Mouse (Mus musculus) MN1 (cell line): ENCODE data around the gene C1qtnf6.
A peak's percentile ranks its signal among the peaks of the same experiment; 100 is the strongest.

Source experiments
- DNase-seq: peaks from one replicate; pipeline ENCODE4 v3.0.0-alpha.2; 2016; ENCODE audit warnings: low spot score

Gene C1qtnf6

GRCm38 (mm10) chr15:78530671-78531450 lies at the start of gene C1qtnf6:
C1qtnf6 (minus strand) TSS chr15:78531416.
- DNase-seq: peak; percentile 63

- no peak for DNase-seq
Measured at GRCm38 (mm10) chr15:78576284-78576810, 45.1 kb upstream of the C1qtnf6 start.

GRCm38 (mm10) chr15:78572658-78573397 lies 41.6 kb upstream of the C1qtnf6 start, which contains the start of gene Rac2:
Rac2 (minus strand) TSS chr15:78572783.
- DNase-seq: no peak

GRCm38 (mm10) chr15:78572270-78572600 lies 41.0 kb upstream of the C1qtnf6 start:
- no peak for DNase-seq

GRCm38 (mm10) chr15:78571554-78572269 lies 40.5 kb upstream of the C1qtnf6 start:
- peak; percentile 43 for DNase-seq

GRCm38 (mm10) chr15:78570170-78570569 lies 39.0 kb upstream of the C1qtnf6 start:
- no peak for DNase-seq

GRCm38 (mm10) chr15:78567608-78568120 lies 36.4 kb upstream of the C1qtnf6 start:
- no peak for DNase-seq

- DNase-seq: no peak
Measured at GRCm38 (mm10) chr15:78564764-78565435, 33.7 kb upstream of the C1qtnf6 start.

- no peak for DNase-seq
Measured at GRCm38 (mm10) chr15:78563937-78564336, 32.7 kb upstream of the C1qtnf6 start.

- no peak for DNase-seq
Measured at GRCm38 (mm10) chr15:78563344-78563743, 32.1 kb upstream of the C1qtnf6 start.

GRCm38 (mm10) chr15:78559141-78559979 lies 28.1 kb upstream of the C1qtnf6 start:
- DNase-seq: no peak

- DNase-seq: no peak
Measured at GRCm38 (mm10) chr15:78557693-78558535, 26.7 kb upstream of the C1qtnf6 start.

GRCm38 (mm10) chr15:78554545-78555313 lies 23.5 kb upstream of the C1qtnf6 start:
- no peak for DNase-seq

GRCm38 (mm10) chr15:78549189-78549734 lies 18.0 kb upstream of the C1qtnf6 start:
- DNase-seq: peak; percentile 59

- no peak for DNase-seq
Measured at GRCm38 (mm10) chr15:78548711-78549110, 17.5 kb upstream of the C1qtnf6 start.

- peak; percentile 58 for DNase-seq
Measured at GRCm38 (mm10) chr15:78548336-78548665, 17.1 kb upstream of the C1qtnf6 start.

GRCm38 (mm10) chr15:78547415-78548335 lies 16.5 kb upstream of the C1qtnf6 start:
- peak; percentile 60 for DNase-seq

GRCm38 (mm10) chr15:78546060-78546459 lies 14.8 kb upstream of the C1qtnf6 start:
- no peak for DNase-seq
